Mouse (Mus musculus): ENCODE measurements around the gene Rab9.

GRCm38 (mm10) chrX:166520782-166521181, 41.1 kb upstream of the Rab9 start:
- TF ChIP-seq SMC3 (IDR thresholded peaks at IDR 0.05; ENCODE audit: low read depth, low read length): no peak
- no peak for TF ChIP-seq EP300 (IDR thresholded peaks at IDR 0.05; ENCODE audit: low read length)
- TF ChIP-seq ETS1 (conservative IDR thresholded peaks at IDR 0.05; ENCODE audit: low read depth, low read length): no peak
- no peak for TF ChIP-seq POLR2A (IDR thresholded peaks at IDR 0.05; ENCODE audit: low read depth, low read length)
- no peak for TF ChIP-seq ZC3H11A (IDR thresholded peaks at IDR 0.05; ENCODE audit: low read depth, low read length)
- TF ChIP-seq MAX (IDR thresholded peaks at IDR 0.05; ENCODE audit: low read length): no peak
- TF ChIP-seq KAT2A (IDR thresholded peaks at IDR 0.05; ENCODE audit: insufficient replicate concordance, low read length): no peak
- no peak for TF ChIP-seq CHD1 (IDR thresholded peaks at IDR 0.05; ENCODE audit: low read depth, low read length)
- TF ChIP-seq CTCF (conservative IDR thresholded peaks at IDR 0.05 in 1 of 2, IDR thresholded peaks at IDR 0.05 in 1 of 2; ENCODE audit: low read depth in 2 of 2, low read length in 2 of 2): no peak
- TF ChIP-seq PAX5 (IDR thresholded peaks at IDR 0.05; ENCODE audit: low read length): no peak
- TF ChIP-seq USF1 (IDR thresholded peaks at IDR 0.05; ENCODE audit: low read depth, low read length): no peak
- no peak for TF ChIP-seq HCFC1 (IDR thresholded peaks at IDR 0.05; ENCODE audit: low read depth, low read length)
- TF ChIP-seq IRF4 (IDR thresholded peaks at IDR 0.05; ENCODE audit: low read depth, low read length): no peak
- no peak for TF ChIP-seq ELF1 (IDR thresholded peaks at IDR 0.05; ENCODE audit: low read depth, low read length)
